Mouse (Mus musculus): Measurements from ENCODE around the gene Srl. TPM values are rescaled to one million over a fixed set of nuclear protein-coding genes. Genes with fewer than 3 reads are reported as not detected.

The Srl gene
- total and polyA plus RNA-seq, 3 experiments, result 14.6 to 15.3 TPM; not detected in 1

DNA sequence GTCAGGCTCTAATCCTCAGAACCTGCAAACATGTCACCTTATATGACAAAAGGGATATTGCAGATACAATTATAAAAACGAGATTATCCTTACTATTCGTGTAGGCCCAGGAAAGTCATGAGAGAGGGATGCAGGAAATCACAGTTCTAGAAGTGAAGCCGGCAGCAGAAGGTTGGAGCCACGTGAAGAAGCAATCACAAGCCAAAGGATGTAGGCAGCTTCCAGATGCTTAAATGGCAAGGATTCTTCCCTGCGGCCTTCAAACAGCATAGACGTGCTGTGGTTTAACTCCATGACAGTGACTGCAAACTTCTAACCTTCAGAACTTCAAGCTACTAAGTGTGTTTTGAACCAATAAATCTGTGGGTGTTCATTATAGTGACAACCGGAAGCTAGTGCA lies 87.1 kb downstream of the Srl start:
- Histone ChIP-seq H3K79me2 (ENCODE audit: control insufficient read depth, insufficient read depth, low read length, poor library complexity) (no peaks in the 10 kb centered on the region), H3K36me3 (ENCODE audit: control insufficient read depth in 1 of 2, insufficient read depth in 2 of 2, low read length in 2 of 2) (peaks cover 0 to 8% of the 10 kb centered on the region in 2 experiments; a peak in 2 of 4 replicates), H3K4me1 (ENCODE audit: control insufficient read depth in 1 of 2, insufficient read depth in 2 of 2, low read length in 2 of 2) (peaks cover 0 to 17% of the 10 kb centered on the region in 2 experiments; a peak in 1 of 4 replicates), H3K27me3 (ENCODE audit: control insufficient read depth in 1 of 2, insufficient read depth in 2 of 2, low read length in 2 of 2) (peaks cover 0 to 12% of the 10 kb centered on the region in 2 experiments; a peak in 2 of 4 replicates), H3K4me3 (ENCODE audit: control insufficient read depth in 1 of 2, insufficient read depth in 1 of 2, low read depth in 2 of 2, low read length in 2 of 2) (no peak overlapping the region), H3K9me3 (replicated peaks; ENCODE audit: insufficient read depth, low read length) (no peaks in the 10 kb centered on the region), H3K9ac (ENCODE audit: control insufficient read depth, low read depth, low read length, poor library complexity, severe bottlenecking) (no peak overlapping the region), H3K27ac (ENCODE audit: control insufficient read depth, low read depth, low read length) (no peak overlapping the region)
- DNase-seq (ENCODE audit: low read depth, low spot score), result no peak
- TF ChIP-seq MAZ (IDR thresholded peaks at IDR 0.05; ENCODE audit: low read depth, low read length) (no peak), CHD2 (IDR thresholded peaks at IDR 0.05; ENCODE audit: low read length) (no peak), POLR2A (IDR thresholded peaks at IDR 0.05; ENCODE audit: control insufficient read depth in 1 of 2, insufficient read depth in 1 of 2, low read depth in 1 of 2, low read length in 2 of 2, poor library complexity in 1 of 2) (no peak), TAL1 (IDR thresholded peaks at IDR 0.05; ENCODE audit: low read length) (no peak), SIN3A (IDR thresholded peaks at IDR 0.05; ENCODE audit: low read length) (no peak), ZNF384 (IDR thresholded peaks at IDR 0.05; ENCODE audit: low read depth, low read length) (no peak), SMC3 (IDR thresholded peaks at IDR 0.05; ENCODE audit: low read depth, low read length) (no peak), NELFE (IDR thresholded peaks at IDR 0.05; ENCODE audit: low read depth, low read length) (no peak), GABPA (IDR thresholded peaks at IDR 0.05; ENCODE audit: low read depth, low read length) (no peak), UBTF (IDR thresholded peaks at IDR 0.05; ENCODE audit: borderline replicate concordance, insufficient read depth, low read depth, low read length) (no peak), GATA1 (IDR thresholded peaks at IDR 0.05; ENCODE audit: low read depth, low read length) (no peak), JUND (IDR thresholded peaks at IDR 0.05; ENCODE audit: low read depth, low read length) (no peak), RCOR1 (IDR thresholded peaks at IDR 0.05; ENCODE audit: low read depth, low read length) (no peak), USF1 (IDR thresholded peaks at IDR 0.05; ENCODE audit: low read depth, low read length) (no peak), POLR2AphosphoS2 (IDR thresholded peaks at IDR 0.05; ENCODE audit: low read length) (no peak), CHD1 (IDR thresholded peaks at IDR 0.05; ENCODE audit: low read depth, low read length) (no peak), MXI1 (IDR thresholded peaks at IDR 0.05; ENCODE audit: low read depth, low read length) (no peak), TBP (IDR thresholded peaks at IDR 0.05; ENCODE audit: low read depth, low read length) (no peak), RAD21 (IDR thresholded peaks at IDR 0.05; ENCODE audit: low read depth, low read length) (no peak)

DNA sequence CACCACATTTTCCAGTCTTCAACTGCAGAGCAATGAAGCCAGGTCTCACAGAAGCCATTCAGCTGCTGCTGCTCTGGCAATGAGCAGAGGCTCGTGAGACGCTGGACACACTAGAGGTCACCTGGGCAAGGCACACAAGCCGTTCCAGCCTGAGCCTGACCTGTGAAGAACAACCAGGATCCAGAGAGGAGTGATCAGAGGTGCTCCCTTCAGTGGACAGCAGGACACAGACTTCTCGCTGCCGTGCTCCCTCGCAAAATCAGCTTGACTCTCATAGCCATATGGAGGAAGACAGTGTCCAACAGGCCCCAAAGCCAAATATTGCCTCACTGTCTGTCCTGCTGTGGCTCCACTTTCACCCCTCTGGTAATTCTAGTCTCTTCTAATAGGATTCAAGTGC lies 92.2 kb downstream of the Srl start:
- peaks cover 3 to 5% of the 10 kb centered on the region in 2 experiments; a peak in 2 of 4 replicates for H3K4me1 ChIP-seq (ENCODE audit: control insufficient read depth in 1 of 2, insufficient read depth in 2 of 2, low read length in 2 of 2)
- no peak overlapping the region for H3K9ac ChIP-seq (ENCODE audit: control insufficient read depth, low read depth, low read length, poor library complexity, severe bottlenecking)
- H3K4me3 ChIP-seq (ENCODE audit: control insufficient read depth in 1 of 2, insufficient read depth in 1 of 2, low read depth in 2 of 2, low read length in 2 of 2), result no peak overlapping the region
- peaks cover 0 to 10% of the 10 kb centered on the region in 2 experiments; a peak in 2 of 4 replicates for H3K27me3 ChIP-seq (ENCODE audit: control insufficient read depth in 1 of 2, insufficient read depth in 2 of 2, low read length in 2 of 2)
- TF ChIP-seq RAD21 (IDR thresholded peaks at IDR 0.05; ENCODE audit: low read depth, low read length), result no peak
- no peak for TF ChIP-seq GATA1 (IDR thresholded peaks at IDR 0.05; ENCODE audit: low read depth, low read length)
- no peak for TF ChIP-seq E2F4 (IDR thresholded peaks at IDR 0.05; ENCODE audit: borderline replicate concordance, low read depth, low read length)
- TF ChIP-seq ETS1 (IDR thresholded peaks at IDR 0.05; ENCODE audit: low read depth, low read length), result no peak
- no peak for TF ChIP-seq CHD1 (IDR thresholded peaks at IDR 0.05; ENCODE audit: low read depth, low read length)
- no peak for TF ChIP-seq TAL1 (IDR thresholded peaks at IDR 0.05; ENCODE audit: low read length)
- TF ChIP-seq UBTF (IDR thresholded peaks at IDR 0.05; ENCODE audit: borderline replicate concordance, insufficient read depth, low read depth, low read length), result no peak
- no peak for TF ChIP-seq ZNF384 (IDR thresholded peaks at IDR 0.05; ENCODE audit: low read depth, low read length)
- TF ChIP-seq TCF12 (IDR thresholded peaks at IDR 0.05; ENCODE audit: low read depth, low read length), result no peak
- no peak for TF ChIP-seq JUND (IDR thresholded peaks at IDR 0.05; ENCODE audit: low read depth, low read length)
- no peak for TF ChIP-seq BHLHE40 (IDR thresholded peaks at IDR 0.05; ENCODE audit: borderline replicate concordance, low read depth, low read length)
- no peak for TF ChIP-seq MAX (IDR thresholded peaks at IDR 0.05; ENCODE audit: low read length)
- no peak for TF ChIP-seq NRF1 (IDR thresholded peaks at IDR 0.05; ENCODE audit: insufficient read depth, low read depth, low read length, poor library complexity, severe bottlenecking)
- TF ChIP-seq POLR2AphosphoS2 (IDR thresholded peaks at IDR 0.05; ENCODE audit: low read length), result no peak
- no peak for TF ChIP-seq GABPA (IDR thresholded peaks at IDR 0.05; ENCODE audit: low read depth, low read length)
- no peak for TF ChIP-seq POLR2AphosphoS5 (IDR thresholded peaks at IDR 0.05; ENCODE audit: borderline replicate concordance, low read depth, low read length)
- DNase-seq (ENCODE audit: low read depth, low spot score), result no peak
- no peak overlapping the region for H3K27ac ChIP-seq (ENCODE audit: control insufficient read depth, low read depth, low read length)
- peaks cover 0 to 10% of the 10 kb centered on the region in 2 experiments; a peak in 2 of 4 replicates for H3K36me3 ChIP-seq (ENCODE audit: control insufficient read depth in 1 of 2, insufficient read depth in 2 of 2, low read length in 2 of 2)
- no peaks in the 10 kb centered on the region for H3K9me3 ChIP-seq (replicated peaks; ENCODE audit: insufficient read depth, low read length)
- no peaks in the 10 kb centered on the region for H3K79me2 ChIP-seq (ENCODE audit: control insufficient read depth, insufficient read depth, low read length, poor library complexity)

Measured in MEL (cell line).